Mouse (Mus musculus) MEL (cell line): ENCODE data around the gene Kifc5b. TPM values are rescaled to one million over a fixed set of nuclear protein-coding genes. Genes with fewer than 3 reads are reported as not detected.

ENCODE experiments used
- DNase-seq: peaks from one replicate; pipeline ENCODE4 v3.0.0; 2011; ENCODE audit warnings: low read depth, low spot score
- H3K27ac ChIP-seq: 2 replicates; pipeline ENCODE4 v1.5.1; 2012; ENCODE audit warnings: low read depth, mild to moderate bottlenecking, control low read depth, low read length, moderate library complexity; ENCODE audit not compliant: control insufficient read depth
- H3K27me3 ChIP-seq, 2 experiments: fragments of 150-350 bp in 1 of 2; sonication (generic) in 1 of 2; 2 replicates each; pipeline ENCODE4 v1.6.1; 2012; ENCODE audit warnings: low read length in 2 of 2, mild to moderate bottlenecking in 2 of 2, improper control_type of control experiment in 1 of 2, moderate library complexity in 1 of 2; ENCODE audit not compliant: insufficient read depth in 2 of 2, control insufficient read depth in 1 of 2
- H3K36me3 ChIP-seq, 2 experiments: 2 replicates each; pipeline ENCODE4 v1.6.1; 2012 to 2014; ENCODE audit warnings: low read length in 2 of 2, improper control_type of control experiment in 1 of 2, inconsistent platforms in 1 of 2, mild to moderate bottlenecking in 1 of 2; ENCODE audit not compliant: insufficient read depth in 2 of 2, control insufficient read depth in 1 of 2
- H3K4me1 ChIP-seq, 2 experiments: fragments of 150-350 bp in 1 of 2; sonication (generic) in 1 of 2; 2 replicates each; pipeline ENCODE4 v1.6.1; 2012; ENCODE audit warnings: low read length in 2 of 2, improper control_type of control experiment in 1 of 2, mild to moderate bottlenecking in 1 of 2; ENCODE audit not compliant: insufficient read depth in 2 of 2, control insufficient read depth in 1 of 2
- H3K4me3 ChIP-seq, 2 experiments: fragments of 150-350 bp in 1 of 2; sonication (generic) in 1 of 2; 2 replicates each; pipeline ENCODE4 v1.5.1; 2012; ENCODE audit warnings: low read depth in 2 of 2, low read length in 2 of 2, mild to moderate bottlenecking in 2 of 2, moderate library complexity in 2 of 2, control low read depth in 1 of 2, improper control_type of control experiment in 1 of 2; ENCODE audit not compliant: control insufficient read depth in 1 of 2, insufficient read depth in 1 of 2
- H3K79me2 ChIP-seq: 2 replicates; pipeline ENCODE4 v1.6.1; 2012; ENCODE audit warnings: mild to moderate bottlenecking, low read length, moderate library complexity; ENCODE audit not compliant: control insufficient read depth, poor library complexity, insufficient read depth
- H3K9ac ChIP-seq: 2 replicates; pipeline ENCODE4 v1.6.1; 2012; ENCODE audit warnings: low read depth, mild to moderate bottlenecking, control low read depth, low read length, moderate library complexity; ENCODE audit not compliant: control insufficient read depth, poor library complexity, severe bottlenecking
- H3K9me3 ChIP-seq: fragments of 150-350 bp; sonication (generic); replicated peaks from 2 replicates; pipeline ENCODE4 v1.6.1; 2012; ENCODE audit warnings: mild to moderate bottlenecking, low read length, improper control_type of control experiment, moderate library complexity; ENCODE audit not compliant: insufficient read depth
- BHLHE40 ChIP-seq: IDR thresholded peaks from 2 replicates; pipeline ENCODE4 v1.6.1; 2012; ENCODE audit warnings: low read depth, mild to moderate bottlenecking, inconsistent platforms, low read length, improper control_type of control experiment, borderline replicate concordance
- CHD1 ChIP-seq: IDR thresholded peaks from 2 replicates; pipeline ENCODE4 v1.6.1; 2012; ENCODE audit warnings: low read depth, mild to moderate bottlenecking, inconsistent platforms, low read length, improper control_type of control experiment
- CHD2 ChIP-seq: IDR thresholded peaks from 2 replicates; pipeline ENCODE4 v1.6.1; 2011; ENCODE audit warnings: low read length, improper control_type of control experiment
- CTCF ChIP-seq, 3 experiments: IDR thresholded peaks in 2 of 3; conservative IDR thresholded peaks in 1 of 3; 2 replicates each; pipeline ENCODE4 v1.5.1; 2011 to 2012; ENCODE audit warnings: low read length in 3 of 3, low read depth in 2 of 3, mild to moderate bottlenecking in 2 of 3, improper control_type of control experiment in 1 of 3, inconsistent platforms in 1 of 3, mixed read lengths in 1 of 3, moderate library complexity in 1 of 3; ENCODE audit not compliant: control insufficient read depth in 1 of 3, insufficient read depth in 1 of 3, poor library complexity in 1 of 3, severe bottlenecking in 1 of 3
- EP300 ChIP-seq, 2 experiments: IDR thresholded peaks; 2 replicates each; pipeline ENCODE4 v1.6.1; 2011; ENCODE audit warnings: improper control_type of control experiment in 2 of 2, low read length in 2 of 2, low read depth in 1 of 2, mild to moderate bottlenecking in 1 of 2
- ETS1 ChIP-seq: IDR thresholded peaks from 2 replicates; pipeline ENCODE4 v1.6.1; 2012; ENCODE audit warnings: low read depth, mild to moderate bottlenecking, inconsistent platforms, low read length, improper control_type of control experiment, moderate library complexity
- GABPA ChIP-seq: IDR thresholded peaks from 2 replicates; pipeline ENCODE4 v1.6.1; 2012; ENCODE audit warnings: low read depth, mild to moderate bottlenecking, inconsistent platforms, low read length, improper control_type of control experiment, moderate library complexity
- GATA1 ChIP-seq: IDR thresholded peaks from 2 replicates; pipeline ENCODE4 v1.6.1; 2011; ENCODE audit warnings: low read depth, low read length, improper control_type of control experiment
- JUND ChIP-seq: IDR thresholded peaks from 2 replicates; pipeline ENCODE4 v1.6.1; 2011; ENCODE audit warnings: low read depth, mild to moderate bottlenecking, improper control_type of control experiment, low read length
- KAT2A ChIP-seq: conservative IDR thresholded peaks from 2 replicates; pipeline ENCODE4 v1.6.1; 2012; ENCODE audit warnings: low read depth, low read length, improper control_type of control experiment, inconsistent platforms
- MAZ ChIP-seq: IDR thresholded peaks from 2 replicates; pipeline ENCODE4 v1.6.1; 2012; ENCODE audit warnings: low read depth, mild to moderate bottlenecking, inconsistent platforms, low read length, improper control_type of control experiment
- MEF2A ChIP-seq: IDR thresholded peaks from 2 replicates; pipeline ENCODE4 v1.6.1; 2014; ENCODE audit warnings: low read depth, mild to moderate bottlenecking, inconsistent platforms, low read length, improper control_type of control experiment; ENCODE audit not compliant: poor library complexity, insufficient replicate concordance, severe bottlenecking; ENCODE audit errors: extremely low read depth
- MYB ChIP-seq: IDR thresholded peaks from 2 replicates; pipeline ENCODE4 v1.6.1; 2011; ENCODE audit warnings: mild to moderate bottlenecking, low read depth, low read length, improper control_type of control experiment
- MYC ChIP-seq: IDR thresholded peaks from 2 replicates; pipeline ENCODE4 v1.6.1; 2011; ENCODE audit warnings: low read depth, mild to moderate bottlenecking, low read length, improper control_type of control experiment, moderate library complexity
- NELFE ChIP-seq: IDR thresholded peaks from 2 replicates; pipeline ENCODE4 v1.6.1; 2011; ENCODE audit warnings: low read depth, low read length, improper control_type of control experiment
- NRF1 ChIP-seq: IDR thresholded peaks from 2 replicates; pipeline ENCODE4 v1.6.1; 2014; ENCODE audit warnings: low read depth, mild to moderate bottlenecking, inconsistent platforms, low read length, improper control_type of control experiment, moderate library complexity; ENCODE audit not compliant: poor library complexity, insufficient read depth, severe bottlenecking
- POLR2A ChIP-seq, 2 experiments: IDR thresholded peaks; 2 replicates each; pipeline ENCODE4 v1.6.1; 2011 to 2012; ENCODE audit warnings: low read length in 2 of 2, mild to moderate bottlenecking in 2 of 2, control low read depth in 1 of 2, improper control_type of control experiment in 1 of 2, low read depth in 1 of 2, moderate library complexity in 1 of 2; ENCODE audit not compliant: control insufficient read depth in 1 of 2, insufficient read depth in 1 of 2, poor library complexity in 1 of 2
- POLR2AphosphoS2 ChIP-seq: IDR thresholded peaks from 2 replicates; pipeline ENCODE4 v1.6.1; 2011; ENCODE audit warnings: low read length, improper control_type of control experiment
- POLR2AphosphoS5 ChIP-seq: IDR thresholded peaks from 2 replicates; pipeline ENCODE4 v1.6.1; 2012; ENCODE audit warnings: low read depth, borderline replicate concordance, mild to moderate bottlenecking, inconsistent platforms, low read length, moderate library complexity, mixed read lengths
- RAD21 ChIP-seq: IDR thresholded peaks from 2 replicates; pipeline ENCODE4 v1.6.1; 2011; ENCODE audit warnings: mild to moderate bottlenecking, low read depth, low read length, improper control_type of control experiment
- RCOR1 ChIP-seq: IDR thresholded peaks from 2 replicates; pipeline ENCODE4 v1.6.1; 2012; ENCODE audit warnings: low read depth, mild to moderate bottlenecking, inconsistent platforms, low read length, improper control_type of control experiment
- SIN3A ChIP-seq: IDR thresholded peaks from 2 replicates; pipeline ENCODE4 v1.6.1; 2012; ENCODE audit warnings: low read length, improper control_type of control experiment, inconsistent platforms
- SMC3 ChIP-seq: IDR thresholded peaks from 2 replicates; pipeline ENCODE4 v1.6.1; 2011; ENCODE audit warnings: low read depth, low read length, improper control_type of control experiment
- TBP ChIP-seq: IDR thresholded peaks from 2 replicates; pipeline ENCODE4 v1.8.0; 2011; ENCODE audit warnings: low read depth, low read length, improper control_type of control experiment
- USF1 ChIP-seq: IDR thresholded peaks from 2 replicates; pipeline ENCODE4 v1.6.1; 2014; ENCODE audit warnings: low read depth, mild to moderate bottlenecking, inconsistent platforms, low read length, improper control_type of control experiment, moderate library complexity
- USF2 ChIP-seq, 2 experiments: IDR thresholded peaks; 2 replicates each; pipeline ENCODE4 v1.6.1; 2011 to 2012; ENCODE audit warnings: improper control_type of control experiment in 2 of 2, low read length in 2 of 2, borderline replicate concordance in 1 of 2, inconsistent platforms in 1 of 2, low read depth in 1 of 2, mild to moderate bottlenecking in 1 of 2; ENCODE audit not compliant: insufficient read depth in 1 of 2
- ZC3H11A ChIP-seq: IDR thresholded peaks from 2 replicates; pipeline ENCODE4 v1.6.1; 2012; ENCODE audit warnings: low read depth, mild to moderate bottlenecking, inconsistent platforms, low read length, improper control_type of control experiment
- ZKSCAN1 ChIP-seq: IDR thresholded peaks from 2 replicates; pipeline ENCODE4 v1.6.1; 2012; ENCODE audit warnings: low read depth, mild to moderate bottlenecking, inconsistent platforms, low read length, improper control_type of control experiment, moderate library complexity
- ZMIZ1 ChIP-seq: IDR thresholded peaks from 2 replicates; pipeline ENCODE4 v1.6.1; 2012; ENCODE audit warnings: low read depth, mild to moderate bottlenecking, inconsistent platforms, low read length, improper control_type of control experiment, moderate library complexity
- ZNF384 ChIP-seq: IDR thresholded peaks from 2 replicates; pipeline ENCODE4 v1.6.1; 2012; ENCODE audit warnings: low read depth, mild to moderate bottlenecking, inconsistent platforms, low read length, improper control_type of control experiment
- polyA plus RNA-seq, 2 experiments: library from polyadenylated mRNA; stranded (reverse) in 1 of 2; unstranded in 1 of 2; fragments of >175 nt in 1 of 2; fragments of >200 nt in 1 of 2; gene quantifications; 2 replicates each; pipeline versions ENCODE4 v1.2.1 to v1.2.4; 2012; ENCODE audit warnings: low replicate concordance in 2 of 2, low read depth in 1 of 2; ENCODE audit not compliant: insufficient read length in 2 of 2, insufficient read depth in 1 of 2, missing spikeins in 1 of 2
- total RNA-seq: library from RNA; depleted of rRNA; stranded (reverse); fragments of 300-350 nt; gene quantifications from 2 replicates; pipeline ENCODE4 v1.2.3, GENCODE M21; 2012

Kifc5b gene
- total and polyA plus RNA-seq, 3 experiments, result 10.6 to 111 (median 45.4) TPM

DNA sequence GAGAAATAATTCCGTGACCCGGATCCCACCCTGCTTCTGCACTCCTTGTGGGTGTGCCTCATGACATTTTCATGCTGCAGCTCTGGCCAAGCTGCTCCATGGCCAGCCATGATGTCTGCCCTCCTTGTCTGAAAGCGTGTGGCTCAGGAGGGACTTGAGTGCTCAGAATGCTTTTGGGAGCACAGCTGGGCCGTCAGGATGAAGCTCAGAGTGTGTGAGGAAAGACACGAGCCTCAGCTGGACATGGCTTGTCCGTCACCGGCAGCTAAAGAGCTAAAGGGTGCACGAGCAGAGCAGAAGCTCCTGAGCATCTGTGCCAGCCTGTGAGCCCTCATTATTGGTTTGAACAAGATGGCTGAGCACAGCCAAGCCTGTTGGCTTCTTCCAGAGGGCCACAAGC lies 43.4 kb upstream of the Kifc5b start:
- Histone ChIP-seq H3K27ac (no peak overlapping the region), H3K27me3 (no peaks in the 10 kb centered on the region), H3K4me1 (no peaks in the 10 kb centered on the region), H3K79me2 (no peaks in the 10 kb centered on the region), H3K4me3 (no peak overlapping the region), H3K9me3 (no peaks in the 10 kb centered on the region), H3K36me3 (no peaks in the 10 kb centered on the region), H3K9ac (no peak overlapping the region)
- DNase-seq, result no peak
- TF ChIP-seq JUND (no peak), NELFE (no peak), BHLHE40 (no peak), ZNF384 (no peak), POLR2A (IDR thresholded peaks at IDR 0.05; ENCODE audit: control insufficient read depth in 1 of 2, insufficient read depth in 1 of 2, low read depth in 1 of 2, low read length in 2 of 2, poor library complexity in 1 of 2) (no peak), ETS1 (no peak), ZKSCAN1 (no peak), USF1 (no peak), RAD21 (no peak), USF2 (IDR thresholded peaks at IDR 0.05; ENCODE audit: borderline replicate concordance in 1 of 2, insufficient read depth in 1 of 2, low read depth in 1 of 2, low read length in 2 of 2) (no peak), GABPA (no peak), SIN3A (no peak), EP300 (IDR thresholded peaks at IDR 0.05; ENCODE audit: low read depth in 1 of 2, low read length in 2 of 2) (no peak), NRF1 (no peak), RCOR1 (no peak), GATA1 (no peak), MEF2A (no peak), KAT2A (no peak), MAZ (no peak), MYB (no peak)

GRCm38 (mm10) chr17:26874542-26874941 lies 42.3 kb upstream of the Kifc5b start:
- Histone ChIP-seq H3K4me1 (no peaks in the 10 kb centered on the region), H3K79me2 (no peaks in the 10 kb centered on the region), H3K27ac (no peak overlapping the region), H3K27me3 (no peaks in the 10 kb centered on the region), H3K4me3 (no peak overlapping the region), H3K9me3 (no peaks in the 10 kb centered on the region), H3K36me3 (no peaks in the 10 kb centered on the region), H3K9ac (no peak overlapping the region)
- DNase-seq, result no peak
- no peak for TF ChIP-seq USF2 (IDR thresholded peaks at IDR 0.05; ENCODE audit: borderline replicate concordance in 1 of 2, insufficient read depth in 1 of 2, low read depth in 1 of 2, low read length in 2 of 2)
- no peak for TF ChIP-seq CHD2
- TF ChIP-seq SMC3, result no peak
- no peak for TF ChIP-seq TBP
- TF ChIP-seq GATA1, result no peak
- no peak for TF ChIP-seq ZC3H11A
- no peak for TF ChIP-seq ZMIZ1
- TF ChIP-seq POLR2AphosphoS2, result no peak
- TF ChIP-seq GABPA, result no peak
- TF ChIP-seq ETS1, result no peak
- no peak for TF ChIP-seq CHD1
- no peak for TF ChIP-seq NELFE
- no peak for TF ChIP-seq CTCF (IDR thresholded peaks at IDR 0.05 in 2 of 3, conservative IDR thresholded peaks at IDR 0.05 in 1 of 3; ENCODE audit: control insufficient read depth in 1 of 3, insufficient read depth in 1 of 3, low read depth in 2 of 3, low read length in 3 of 3, poor library complexity in 1 of 3, severe bottlenecking in 1 of 3)
- no peak for TF ChIP-seq MYC
- TF ChIP-seq EP300 (IDR thresholded peaks at IDR 0.05; ENCODE audit: low read depth in 1 of 2, low read length in 2 of 2), result no peak
- no peak for TF ChIP-seq POLR2AphosphoS5
- no peak for TF ChIP-seq ZNF384
